In genomic region chr4:88448976-88449375, GRCm38 (mm10) we compare ENCODE assay signal across 21 mouse cellular contexts. TPM values are rescaled to one million over a fixed set of nuclear protein-coding genes. Genes with fewer than 3 reads are reported as not detected.
DNase-seq lines count a peak whose midpoint lies in the region; ATAC-seq and TF ChIP-seq lines count a peak whose summit lies in the region.
"Had no signal": no experiment of that assay in that cellular context is flagged by ENCODE, and none has a peak within 500 bp of the region (broad histone marks: within the 10 kb centered on the region; RNA-seq: fewer than 3 reads in every experiment).

No protein-coding gene starts in this region.

- no peak overlapping the region for H3K4me3 ChIP-seq in forebrain, postnatal 0 days (ENCODE audit: low read depth, low read length)
- H3K4me3 ChIP-seq in forebrain, embryonic 10.5 days, result no peak overlapping the region
- H3K4me3 ChIP-seq in myocyte, result no peak overlapping the region
- H3K4me3 ChIP-seq in kidney, embryonic 16.5 days (ENCODE audit: low read length), result no peak overlapping the region
- H3K4me3 ChIP-seq: embryonic facial prominence, embryonic 13.5 days; forebrain, embryonic 15.5 days; heart, embryonic 10.5 days; heart, embryonic 15.5 days; hindbrain, embryonic 10.5 days; hindbrain, embryonic 15.5 days had no signal

- no peak for TF ChIP-seq POLR2A in myocyte (IDR thresholded peaks at IDR 0.05; ENCODE audit: insufficient read length, low read depth)

- no peaks in the 10 kb centered on the region for H3K36me3 ChIP-seq in forebrain, postnatal 0 days (ENCODE audit: insufficient read depth)
- H3K36me3 ChIP-seq in forebrain, embryonic 10.5 days (replicated peaks), result no peaks in the 10 kb centered on the region
- H3K36me3 ChIP-seq in myocyte (ENCODE audit: control insufficient read depth, insufficient read depth), result no peaks in the 10 kb centered on the region
- no peaks in the 10 kb centered on the region for H3K36me3 ChIP-seq in kidney, embryonic 16.5 days (ENCODE audit: insufficient read depth, low read length)
- H3K36me3 ChIP-seq: embryonic facial prominence, embryonic 13.5 days; forebrain, embryonic 15.5 days; G1E; heart, embryonic 10.5 days; heart, embryonic 15.5 days; hindbrain, embryonic 10.5 days; hindbrain, embryonic 15.5 days had no signal

- 74% methylated on average over 2 of the region's 2 CpGs for WGBS in forebrain, postnatal 0 days
- WGBS in forebrain, embryonic 10.5 days, result 82% methylated on average over 2 of the region's 2 CpGs
- 65% methylated on average over 2 of the region's 2 CpGs for WGBS in kidney, embryonic 16.5 days

- H3ac ChIP-seq in myocyte (ENCODE audit: control insufficient read depth, insufficient read length), result no peak overlapping the region

- 0 out of 2 replicates have a peak, but pooled peaks have one; percentile 34 for ATAC-seq in forebrain, postnatal 0 days
- no peak for ATAC-seq in kidney, embryonic 16.5 days (ENCODE audit: low FRiP score, low TSS enrichment)
- ATAC-seq in cerebellum, adult (ENCODE audit: insufficient number of reproducible peaks, low FRiP score, low TSS enrichment), result no peak
- ATAC-seq: forebrain, embryonic 15.5 days had no signal

- H3K4me1 ChIP-seq in forebrain, postnatal 0 days (ENCODE audit: insufficient read depth), result no peaks in the 10 kb centered on the region
- H3K4me1 ChIP-seq in forebrain, embryonic 10.5 days, result no peaks in the 10 kb centered on the region
- H3K4me1 ChIP-seq in kidney, embryonic 16.5 days (ENCODE audit: insufficient read depth, low read length), result no peaks in the 10 kb centered on the region
- H3K4me1 ChIP-seq: embryonic facial prominence, embryonic 13.5 days; forebrain, embryonic 15.5 days; heart, embryonic 10.5 days; heart, embryonic 15.5 days; hindbrain, embryonic 10.5 days; hindbrain, embryonic 15.5 days had no signal

- H3K9me3 ChIP-seq in forebrain, postnatal 0 days (ENCODE audit: low read length), result no peaks in the 10 kb centered on the region
- H3K9me3 ChIP-seq in forebrain, embryonic 10.5 days, result no peaks in the 10 kb centered on the region
- H3K9me3 ChIP-seq in kidney, embryonic 16.5 days (ENCODE audit: low read length), result no peaks in the 10 kb centered on the region
- H3K9me3 ChIP-seq: embryonic facial prominence, embryonic 13.5 days; forebrain, embryonic 15.5 days; G1E; heart, embryonic 10.5 days; heart, embryonic 15.5 days; hindbrain, embryonic 10.5 days; hindbrain, embryonic 15.5 days had no signal

- H3K9ac ChIP-seq in forebrain, postnatal 0 days, result no peak overlapping the region
- H3K9ac ChIP-seq in kidney, embryonic 16.5 days (replicated peaks; ENCODE audit: low read length), result no peak overlapping the region
- H3K9ac ChIP-seq: embryonic facial prominence, embryonic 13.5 days; forebrain, embryonic 15.5 days; heart, embryonic 15.5 days; hindbrain, embryonic 15.5 days had no signal

- no peaks in the 10 kb centered on the region for H3K79me2 ChIP-seq in myocyte (ENCODE audit: control insufficient read depth, insufficient read depth)

- TF ChIP-seq CTCF in forebrain, postnatal 0 days (IDR thresholded peaks at IDR 0.05; ENCODE audit: low read depth), result no peak

- H3K27ac ChIP-seq in forebrain, postnatal 0 days (ENCODE audit: low read depth, low read length), result no peak overlapping the region
- no peak overlapping the region for H3K27ac ChIP-seq in forebrain, embryonic 10.5 days
- H3K27ac ChIP-seq in kidney, embryonic 16.5 days (ENCODE audit: low read length), result no peak overlapping the region
- H3K27ac ChIP-seq: embryonic facial prominence, embryonic 13.5 days; forebrain, embryonic 15.5 days; heart, embryonic 10.5 days; heart, embryonic 15.5 days; hindbrain, embryonic 10.5 days; hindbrain, embryonic 15.5 days had no signal

- DNase-seq in forebrain, postnatal 0 days, result no peak
- no peak for DNase-seq in forebrain, embryonic 10.5 days (ENCODE audit: extremely low spot score, low spot score)
- peak; percentile 67 for DNase-seq in 416B (ENCODE audit: low read depth)
- peak; percentile 81 for DNase-seq in Muller cell, postnatal 12 days (ENCODE audit: inconsistent ontology term)
- DNase-seq: adrenal gland, postnatal 10 days; cerebellum, adult 11-12 months; cerebellum, adult 9-11 months; cerebellum, postnatal 36 days; gastrocnemius, postnatal 10 days; heart, adult 18-20 months; kidney, adult 11 months had no signal

- H3K4me2 ChIP-seq in forebrain, postnatal 0 days (ENCODE audit: low read depth), result no peak overlapping the region
- peak overlapping the region; percentile 16 for H3K4me2 ChIP-seq in myocyte (ENCODE audit: low read depth)
- no peak overlapping the region for H3K4me2 ChIP-seq in kidney, embryonic 16.5 days (replicated peaks; ENCODE audit: low read depth, low read length)
- H3K4me2 ChIP-seq: embryonic facial prominence, embryonic 13.5 days; forebrain, embryonic 15.5 days; heart, embryonic 15.5 days; hindbrain, embryonic 15.5 days had no signal

- H3K27me3 ChIP-seq in forebrain, postnatal 0 days (ENCODE audit: insufficient read depth, low read length), result no peaks in the 10 kb centered on the region
- H3K27me3 ChIP-seq in forebrain, embryonic 10.5 days (ENCODE audit: poor library complexity, severe bottlenecking), result no peaks in the 10 kb centered on the region
- H3K27me3 ChIP-seq in myocyte (ENCODE audit: control insufficient read depth, insufficient read depth, insufficient read length), result no peaks in the 10 kb centered on the region
- no peaks in the 10 kb centered on the region for H3K27me3 ChIP-seq in kidney, embryonic 16.5 days (ENCODE audit: insufficient read depth, low read length)
- H3K27me3 ChIP-seq: embryonic facial prominence, embryonic 13.5 days; forebrain, embryonic 15.5 days; heart, embryonic 15.5 days; hindbrain, embryonic 15.5 days had no signal

TF ChIP-seq in myocyte, 11 proteins besides CTCF, POLR2A, EP300 and RAD21:
- TF ChIP-seq USF1 (IDR thresholded peaks at IDR 0.05; ENCODE audit: low read depth) (peak; percentile 80), TCF12 (IDR thresholded peaks at IDR 0.05; ENCODE audit: insufficient read depth, poor library complexity, severe bottlenecking) (no peak), E2F4 (IDR thresholded peaks at IDR 0.05; ENCODE audit: insufficient read depth) (no peak)
TF ChIP-seq in myocyte: peak in this region for 1.

RNA-seq across cellular contexts. Expression of gene Hacd4, which starts 10.2 kb away (rescaled TPM):
- total RNA-seq in forebrain, postnatal 0 days (2014; rRNA removed), result 3.8 and 4.2 TPM in 2 replicates
- 3.7 and 4.2 TPM in 2 replicates for polyA plus RNA-seq in forebrain, postnatal 0 days (2015; fragmentation: Nextera tagmentation; extraction: Ambion mirVana)
- 2.5 and 3.2 TPM in 2 replicates for polyA plus RNA-seq in forebrain, embryonic 10.5 days (2016; fragmentation: Nextera tagmentation; extraction: Ambion mirVana)
- polyA plus RNA-seq in myocyte (2012; fragmentation: generic; extraction: Trizol), result 2.4 TPM
- polyA plus RNA-seq in kidney, embryonic 16.5 days (2015; fragmentation: Nextera tagmentation; extraction: Ambion mirVana), result 20.3 and 21.1 TPM in 2 replicates
- polyA plus RNA-seq: G1E had no signal

Comparison
In these comparisons a context has a peak if more than half of its experiments do, and no peak if none do; other contexts are left out.
1. DNase-seq: peak in 416B (single experiment) and Muller cell, postnatal 12 days (single experiment); none in forebrain, postnatal 0 days (single experiment) and forebrain, embryonic 10.5 days (single experiment).